Mouse (Mus musculus) hindbrain, embryonic 11.5 days (tissue): ENCODE results near the gene Arid3c. TPM values are rescaled to one million over a fixed set of nuclear protein-coding genes. Genes with fewer than 3 reads are reported as not detected.

ENCODE experiments used
- polyA plus RNA-seq: library from polyadenylated mRNA; unstranded; fragments of >200 nt; fragmentation: Nextera tagmentation; extraction: Ambion mirVana; gene quantifications from 2 replicates; pipeline ENCODE4 v1.2.1, GENCODE M21; 2014

Arid3c gene
- polyA plus RNA-seq, 1 experiment from 2014 or later: 0.93 TPM

Other genes with a start within 250 kb of the Arid3c start
- gene AI464131, start 228.1 kb downstream of the Arid3c start, polyA plus RNA-seq: 8.3 and 10.9 TPM in 2 replicates
- gene 1110017D15Rik, start 213.8 kb downstream of the Arid3c start, polyA plus RNA-seq: 12.7 and 14.3 TPM in 2 replicates
- gene Fam219a, start 161.6 kb downstream of the Arid3c start, polyA plus RNA-seq: 11.8 and 17.6 TPM in 2 replicates
- 2.9 and 3.2 TPM in 2 replicates for gene Dnaic1, start 161.4 kb downstream of the Arid3c start, polyA plus RNA-seq
- gene Enho, start 90.8 kb downstream of the Arid3c start, polyA plus RNA-seq: 42.4 and 42.7 TPM in 2 replicates
- 27.8 and 29.5 TPM in 2 replicates for gene Cntfr, start 34.1 kb downstream of the Arid3c start, polyA plus RNA-seq
- gene Il11ra1, start 31.2 kb downstream of the Arid3c start, polyA plus RNA-seq: 83.7 TPM in 2 replicates
- gene Rpp25l, start 17.6 kb downstream of the Arid3c start, polyA plus RNA-seq: 80.0 and 84.1 TPM in 2 replicates
- 187 and 192 TPM in 2 replicates for gene Dctn3, start 8.0 kb downstream of the Arid3c start, polyA plus RNA-seq
- 24.0 and 26.1 TPM in 2 replicates for gene Galt, start 24.1 kb upstream of the Arid3c start, polyA plus RNA-seq
- 71.5 and 71.9 TPM in 2 replicates for gene Sigmar1, start 25.0 kb upstream of the Arid3c start, polyA plus RNA-seq
- gene Ccl27a, start 43.1 kb upstream of the Arid3c start, polyA plus RNA-seq: 79.4 and 84.8 TPM in 2 replicates
- gene Gm21541, start 172.5 kb upstream of the Arid3c start, polyA plus RNA-seq: not detected in 2 replicates
- 1.7 and 2.1 TPM in 2 replicates for gene Gm20878, start 210.4 kb upstream of the Arid3c start, polyA plus RNA-seq
- gene Fam205a4, start 234.9 kb upstream of the Arid3c start, polyA plus RNA-seq: 0.15 and 0.18 TPM in 2 replicates